In genomic region chr8:61780652-61781257, GRCm38 (mm10) we compare ENCODE assay signal across 29 mouse cellular contexts.
DNase-seq lines count a peak whose midpoint lies in the region; ATAC-seq and TF ChIP-seq lines count a peak whose summit lies in the region.
"Had no signal": no experiment of that assay in that cellular context is flagged by ENCODE, and none has a peak within 500 bp of the region (broad histone marks: within the 10 kb centered on the region; RNA-seq: fewer than 3 reads in every experiment).

No protein-coding gene starts in this region.

- TF ChIP-seq CTCF in heart, adult 2 months (IDR thresholded peaks at IDR 0.05): no peak
- no peak for TF ChIP-seq CTCF in CH12.LX (conservative IDR thresholded peaks at IDR 0.05 in 1 of 2, IDR thresholded peaks at IDR 0.05 in 1 of 2; ENCODE audit: low read depth in 2 of 2, low read length in 2 of 2)

- intact Hi-C loops in heart, adult 2 months (cut with DNase I): no loop called here

- no peaks in the 10 kb centered on the region for H3K27me3 ChIP-seq in heart, adult 2 months (ENCODE audit: control insufficient read depth, insufficient read depth, low read length)
- no peaks in the 10 kb centered on the region for H3K27me3 ChIP-seq in heart, embryonic 12.5 days (replicated peaks)
- no peaks in the 10 kb centered on the region for H3K27me3 ChIP-seq in CH12.LX (replicated peaks)
- H3K27me3 ChIP-seq: embryonic facial prominence, embryonic 13.5 days; forebrain, embryonic 12.5 days; forebrain, embryonic 15.5 days; Patski had no signal

- H3K27ac ChIP-seq in heart, adult 2 months: no peak overlapping the region
- no peak overlapping the region for H3K27ac ChIP-seq in heart, embryonic 12.5 days (ENCODE audit: poor library complexity, severe bottlenecking)
- no peak overlapping the region for H3K27ac ChIP-seq in CH12.LX (ENCODE audit: insufficient read depth, low read depth)
- H3K27ac ChIP-seq: embryonic facial prominence, embryonic 10.5 days; embryonic facial prominence, embryonic 13.5 days; forebrain, embryonic 12.5 days; forebrain, embryonic 15.5 days; heart, embryonic 10.5 days; hindbrain, embryonic 14.5 days; hindbrain, postnatal 0 days had no signal

- peaks cover 2% of the 10 kb centered on the region; the same call in 1 of the 2 replicates for H3K79me2 ChIP-seq in heart, adult 2 months (replicated peaks; ENCODE audit: control insufficient read depth, insufficient read depth, low read length)
- no peaks in the 10 kb centered on the region for H3K79me2 ChIP-seq in CH12.LX (replicated peaks; ENCODE audit: control insufficient read depth, extremely low read depth, insufficient read depth, poor library complexity, severe bottlenecking)

- no peak for TF ChIP-seq POLR2A in heart, adult 2 months (IDR thresholded peaks at IDR 0.05; ENCODE audit: insufficient read depth, low read depth, low read length)
- TF ChIP-seq POLR2A in CH12.LX (IDR thresholded peaks at IDR 0.05; ENCODE audit: low read depth, low read length): no peak

- no peak overlapping the region for H3K4me2 ChIP-seq in heart, embryonic 12.5 days
- no peak overlapping the region; the same call in 1 of the 2 replicates for H3K4me2 ChIP-seq in CH12.LX (ENCODE audit: insufficient read depth, low read depth, poor library complexity, severe bottlenecking)
- H3K4me2 ChIP-seq: embryonic facial prominence, embryonic 13.5 days; forebrain, embryonic 12.5 days; forebrain, embryonic 15.5 days; hindbrain, embryonic 14.5 days had no signal

- H3K4me3 ChIP-seq in heart, adult 2 months: no peak overlapping the region
- no peak overlapping the region for H3K4me3 ChIP-seq in heart, embryonic 12.5 days
- no peak overlapping the region for H3K4me3 ChIP-seq in CH12.LX (replicated peaks in 1 of 3; ENCODE audit: low read depth in 2 of 3, low read length in 2 of 3, poor library complexity in 1 of 3)
- H3K4me3 ChIP-seq: embryonic facial prominence, embryonic 10.5 days; embryonic facial prominence, embryonic 13.5 days; erythroblast, embryonic 14.5 days; forebrain, embryonic 12.5 days; forebrain, embryonic 15.5 days; heart, embryonic 10.5 days had no signal

- DNase-seq in heart, adult 2 months: no peak
- DNase-seq in CH12.LX (ENCODE audit: extremely low read depth): peak; percentile 17
- DNase-seq in adrenal gland, adult (ENCODE audit: inconsistent age in 2 of 2, low spot score in 1 of 2): no peak
- no peak for DNase-seq in gastrocnemius, adult 8-10 months (ENCODE audit: low spot score in 2 of 2)
- DNase-seq: adrenal gland, adult 2 months; adrenal gland, postnatal 25 days; cerebellum, adult 11-12 months; cerebellum, adult 8-10 months; cerebellum, postnatal 10 days; embryo, embryonic 11 days; gastrocnemius, postnatal 10 days; gastrocnemius, postnatal 36 days; heart, postnatal 36 days; kidney, adult 18-20 months; kidney, adult 9 months had no signal

- in situ Hi-C loops in CH12.LX (cut with MboI; ENCODE audit: low pct_ligation_motif_present, low pct_unique_long_range_greater_than_20kb, low sequenced_read_pairs): no loop called here

- WGBS in heart, adult 2 months: 44% methylated on average over 5 of the region's 5 CpGs
- 56% methylated on average over 5 of the region's 5 CpGs for WGBS in heart, embryonic 12.5 days

- dilution Hi-C loops in CH12.LX (cut with MboI; ENCODE audit: extremely low pct_ligation_motif_present, extremely low pct_unique_long_range_greater_than_20kb, low sequenced_read_pairs): no loop called here

- H3K9me3 ChIP-seq in heart, embryonic 12.5 days (replicated peaks): no peaks in the 10 kb centered on the region
- no peaks in the 10 kb centered on the region for H3K9me3 ChIP-seq in CH12.LX (replicated peaks; ENCODE audit: low read length)
- H3K9me3 ChIP-seq: embryonic facial prominence, embryonic 10.5 days; embryonic facial prominence, embryonic 13.5 days; forebrain, embryonic 12.5 days; forebrain, embryonic 15.5 days; heart, embryonic 10.5 days had no signal

- H3K9ac ChIP-seq in heart, adult 2 months (ENCODE audit: low read depth, low read length): no peak overlapping the region
- H3K9ac ChIP-seq in heart, embryonic 12.5 days: no peak overlapping the region
- no peak overlapping the region for H3K9ac ChIP-seq in CH12.LX (ENCODE audit: insufficient read depth, low read depth)
- H3K9ac ChIP-seq: embryonic facial prominence, embryonic 13.5 days; forebrain, embryonic 12.5 days; forebrain, embryonic 15.5 days; hindbrain, embryonic 14.5 days had no signal

- ATAC-seq in heart, embryonic 12.5 days (ENCODE audit: insufficient number of reproducible peaks, low FRiP score): no peak
- peak; percentile 80 to 82 for ATAC-seq in hematopoietic stem cell, adult 5-6 weeks (replicated peaks in 1 of 2; ENCODE audit: insufficient read depth in 1 of 2, low FRiP score in 2 of 2, low TSS enrichment in 1 of 2, low read depth in 1 of 2, poor library complexity in 2 of 2, severe bottlenecking in 2 of 2)
- ATAC-seq: CD4-positive, CD25-positive, alpha-beta regulatory T cell, adult 4 months; forebrain, embryonic 15.5 days; hindbrain, postnatal 0 days; inflammation-experienced regulatory T-cells, adult 6 months; intestine, embryonic 16.5 days; Patski had no signal

- TF ChIP-seq RAD21 in CH12.LX (IDR thresholded peaks at IDR 0.05; ENCODE audit: low read depth, low read length): no peak

- TF ChIP-seq EP300 in heart, adult 2 months (IDR thresholded peaks at IDR 0.05; ENCODE audit: insufficient read depth, low read depth, low read length): 0 out of 2 replicates have a peak, but pooled peaks have one; percentile 15
- TF ChIP-seq EP300 in CH12.LX (IDR thresholded peaks at IDR 0.05; ENCODE audit: low read length): no peak

- H3K36me3 ChIP-seq in heart, adult 2 months (ENCODE audit: control insufficient read depth, insufficient read depth, low read length): peaks cover 6% of the 10 kb centered on the region
- H3K36me3 ChIP-seq in heart, embryonic 12.5 days: no peaks in the 10 kb centered on the region
- H3K36me3 ChIP-seq in CH12.LX (replicated peaks in 1 of 2; ENCODE audit: control insufficient read depth in 1 of 2, insufficient read depth in 1 of 2, low read length in 1 of 2): no peaks in the 10 kb centered on the region
- H3K36me3 ChIP-seq: embryonic facial prominence, embryonic 10.5 days; embryonic facial prominence, embryonic 13.5 days; forebrain, embryonic 12.5 days; forebrain, embryonic 15.5 days; heart, embryonic 10.5 days had no signal

- peaks cover 9% of the 10 kb centered on the region for H3K4me1 ChIP-seq in heart, adult 2 months (ENCODE audit: control insufficient read depth, insufficient read depth, low read length)
- peaks cover 41% of the 10 kb centered on the region for H3K4me1 ChIP-seq in heart, embryonic 12.5 days (replicated peaks)
- H3K4me1 ChIP-seq in CH12.LX (ENCODE audit: control insufficient read depth in 1 of 2, insufficient read depth in 2 of 2): peaks cover 0 to 14% of the 10 kb centered on the region in 2 experiments; a peak in 2 of 4 replicates
- H3K4me1 ChIP-seq: forebrain, embryonic 12.5 days; forebrain, embryonic 15.5 days had no signal

TF ChIP-seq in CH12.LX, 34 proteins besides CTCF, POLR2A, EP300 and RAD21:
- TF ChIP-seq BHLHE40 (IDR thresholded peaks at IDR 0.05; ENCODE audit: low read depth, low read length) (peak; percentile 5; the same call in 1 of the 2 replicates), ZNF384 (IDR thresholded peaks at IDR 0.05; ENCODE audit: low read depth, low read length) (peak; percentile 12; the same call in 1 of the 2 replicates), CHD2 (IDR thresholded peaks at IDR 0.05; ENCODE audit: low read length) (no peak), KAT2A (IDR thresholded peaks at IDR 0.05; ENCODE audit: insufficient replicate concordance, low read length) (no peak), MAFK (IDR thresholded peaks at IDR 0.05; ENCODE audit: insufficient replicate concordance, low read length) (no peak), NRF1 (IDR thresholded peaks at IDR 0.05; ENCODE audit: low read depth, low read length) (no peak), MAX (IDR thresholded peaks at IDR 0.05; ENCODE audit: low read length) (no peak)
